Mouse (Mus musculus): ENCODE results near the gene Comt. TPM values are rescaled to one million over a fixed set of nuclear protein-coding genes. Genes with fewer than 3 reads are reported as not detected.

The Comt gene
- polyA plus RNA-seq, 1 experiment from 2014 or later, result 62.0 TPM

Small RNA genes lying within 50 kb of the gene (microRNA-seq; reads per million reads assigned to microRNA genes)
- gene Gm26219, result not detected

Other genes with a start within 250 kb of the Comt start
- not detected in 2 replicates for gene Ccdc188, start 209.0 kb downstream of the Comt start, polyA plus RNA-seq (2016; fragmentation: Nextera tagmentation; extraction: Ambion mirVana)
- 9.4 and 11.3 TPM in 2 replicates for gene Zdhhc8, start 191.7 kb downstream of the Comt start, polyA plus RNA-seq (2016; fragmentation: Nextera tagmentation; extraction: Ambion mirVana)
- 127 and 132 TPM in 2 replicates for gene Trmt2a, start 178.2 kb downstream of the Comt start, polyA plus RNA-seq (2016; fragmentation: Nextera tagmentation; extraction: Ambion mirVana)
- 1,186 and 1,334 TPM in 2 replicates for gene Ranbp1, start 178.1 kb downstream of the Comt start, polyA plus RNA-seq (2016; fragmentation: Nextera tagmentation; extraction: Ambion mirVana)
- gene Gm49776, start 168.5 kb downstream of the Comt start, polyA plus RNA-seq (2016; fragmentation: Nextera tagmentation; extraction: Ambion mirVana), result 1.9 and 2.2 TPM in 2 replicates
- 46.1 and 47.6 TPM in 2 replicates for gene Dgcr8, start 137.6 kb downstream of the Comt start, polyA plus RNA-seq (2016; fragmentation: Nextera tagmentation; extraction: Ambion mirVana)
- 40.1 and 45.2 TPM in 2 replicates for gene Tango2, start 78.7 kb downstream of the Comt start, polyA plus RNA-seq (2016; fragmentation: Nextera tagmentation; extraction: Ambion mirVana)
- gene Arvcf, start 78.7 kb downstream of the Comt start, polyA plus RNA-seq (2016; fragmentation: Nextera tagmentation; extraction: Ambion mirVana), result 110 and 133 TPM in 2 replicates
- 30.6 and 30.7 TPM in 2 replicates for gene Txnrd2, start 468 bp downstream of the Comt start, polyA plus RNA-seq (2016; fragmentation: Nextera tagmentation; extraction: Ambion mirVana)
- 13.3 and 16.0 TPM in 2 replicates for gene Gnb1l, start 71.9 kb upstream of the Comt start, polyA plus RNA-seq (2016; fragmentation: Nextera tagmentation; extraction: Ambion mirVana)
- 2.1 and 2.4 TPM in 2 replicates for gene Rtl10, start 72.0 kb upstream of the Comt start, polyA plus RNA-seq (2016; fragmentation: Nextera tagmentation; extraction: Ambion mirVana)
- gene Tbx1, start 163.8 kb upstream of the Comt start, polyA plus RNA-seq (2016; fragmentation: Nextera tagmentation; extraction: Ambion mirVana), result 0.97 and 1.7 TPM in 2 replicates
- gene Gp1bb, start 195.6 kb upstream of the Comt start, polyA plus RNA-seq (2016; fragmentation: Nextera tagmentation; extraction: Ambion mirVana), result 4.5 and 4.6 TPM in 2 replicates
- 3.7 and 5.8 TPM in 2 replicates for gene Gm49601, start 199.6 kb upstream of the Comt start, polyA plus RNA-seq (2016; fragmentation: Nextera tagmentation; extraction: Ambion mirVana)
- 31.2 and 42.8 TPM in 2 replicates for gene Sept5, start 203.1 kb upstream of the Comt start, polyA plus RNA-seq (2016; fragmentation: Nextera tagmentation; extraction: Ambion mirVana)